Mouse (Mus musculus) E14TG2a.4 (cell line): ENCODE data around the gene Gnai3.

Experiments
- CTCF ChIP-seq: conservative IDR thresholded peaks from 2 replicates; pipeline ENCODE4 v1.5.1; 2014; ENCODE audit warnings: low read length
- NANOG ChIP-seq: IDR thresholded peaks from 2 replicates; pipeline ENCODE4 v1.6.1; 2014; ENCODE audit warnings: borderline replicate concordance, low read length, mixed read lengths
- POU5F1 ChIP-seq: IDR thresholded peaks from 2 replicates; pipeline ENCODE4 v1.6.1; 2014; ENCODE audit warnings: low read length, borderline replicate concordance

DNA sequence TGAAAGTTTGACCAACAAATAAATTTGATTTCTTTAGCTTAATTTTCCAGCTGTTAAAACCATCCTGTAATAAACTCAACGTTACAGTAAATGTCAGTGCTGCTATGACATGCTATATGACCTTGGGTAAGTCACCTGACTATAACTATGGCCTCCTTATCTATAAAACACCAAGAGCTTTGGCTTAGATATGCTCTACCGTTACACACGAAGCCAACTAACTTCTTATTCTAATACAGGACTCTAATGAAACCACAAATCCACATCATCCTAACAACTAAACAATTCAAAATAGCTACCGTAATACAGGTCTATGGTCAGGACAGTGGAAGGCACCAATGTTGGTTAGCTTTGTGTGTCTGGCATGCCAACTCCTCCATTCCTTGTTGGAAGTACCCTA is 16.1 kb downstream of the Gnai3 start:
- TF ChIP-seq CTCF (no peak), POU5F1 (no peak), NANOG (no peak)
